Mouse (Mus musculus) urinary bladder, adult 2 months (tissue): ENCODE results near the gene Polr3gl. TPM values are rescaled to one million over a fixed set of nuclear protein-coding genes. Genes with fewer than 3 reads are reported as not detected.

ENCODE experiments used
- DNase-seq: peaks from one replicate; pipeline ENCODE4 v3.0.0; 2022; ENCODE audit warnings: low spot score
- polyA plus RNA-seq: library from polyadenylated mRNA; depleted of rRNA; stranded (reverse); fragments of >200 nt; gene quantifications from 2 replicates; pipeline ENCODE4 v1.2.3, GENCODE M21; 2012

Polr3gl gene
- polyA plus RNA-seq, 1 experiment, result 44.4 TPM

DNA sequence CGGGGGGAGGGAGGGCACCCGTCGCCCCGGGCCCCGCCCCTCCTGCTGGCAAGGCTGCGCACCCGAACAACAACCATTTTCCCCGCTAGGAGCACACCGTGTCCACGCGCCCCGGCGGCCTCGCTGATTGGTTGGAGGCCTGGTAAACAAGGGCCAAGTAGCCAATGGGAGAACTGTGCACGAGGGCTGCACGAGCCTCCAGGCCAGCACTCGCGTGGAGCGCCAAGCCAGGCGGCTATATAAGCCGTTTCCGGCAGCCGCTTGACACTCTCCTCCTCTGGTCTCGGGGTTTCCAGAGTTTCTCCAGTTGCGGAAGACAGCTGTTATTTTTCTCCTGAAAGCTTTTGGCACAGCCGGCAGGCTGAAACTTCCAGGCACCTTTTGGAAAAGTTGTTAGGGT lies 36.3 kb downstream of the Polr3gl start, which contains the start of gene Txnip:
TSS of gene Txnip (plus strand) at position 264 of the 400 bp plus-strand sequence.
- DNase-seq, result peak; percentile 100

GRCm38 (mm10) chr3:96556651-96557635 lies 37.0 kb downstream of the Polr3gl start:
- no peak for DNase-seq

DNA sequence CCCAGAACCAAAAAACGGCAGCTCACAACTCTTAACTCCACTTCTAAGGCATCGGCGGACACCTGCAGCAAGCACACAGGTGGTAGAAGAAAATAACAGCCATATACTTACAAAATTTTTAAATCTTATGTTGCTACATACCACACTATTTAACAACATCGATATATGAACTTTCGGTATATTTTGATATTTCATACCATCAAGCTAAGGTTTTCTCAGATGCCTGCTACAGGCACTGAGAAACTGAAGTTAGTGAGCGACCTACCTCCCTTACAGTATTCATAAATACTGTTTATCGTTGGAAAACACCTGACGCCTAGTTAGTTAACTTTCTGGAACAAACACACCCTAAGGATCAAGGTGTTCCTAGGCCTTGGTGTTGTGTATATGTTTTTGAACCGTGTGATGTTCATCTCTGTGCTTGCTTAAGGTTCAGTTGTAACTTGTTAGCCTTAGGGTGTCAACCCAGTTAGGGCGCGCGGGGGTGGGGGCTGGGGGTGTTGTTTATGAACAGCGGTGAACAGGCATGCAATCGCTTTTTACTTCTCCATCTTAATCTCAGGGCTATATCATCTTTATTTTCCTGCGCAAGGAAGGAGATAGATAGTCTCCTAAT lies 37.9 kb downstream of the Polr3gl start:
- DNase-seq, result no peak

DNA sequence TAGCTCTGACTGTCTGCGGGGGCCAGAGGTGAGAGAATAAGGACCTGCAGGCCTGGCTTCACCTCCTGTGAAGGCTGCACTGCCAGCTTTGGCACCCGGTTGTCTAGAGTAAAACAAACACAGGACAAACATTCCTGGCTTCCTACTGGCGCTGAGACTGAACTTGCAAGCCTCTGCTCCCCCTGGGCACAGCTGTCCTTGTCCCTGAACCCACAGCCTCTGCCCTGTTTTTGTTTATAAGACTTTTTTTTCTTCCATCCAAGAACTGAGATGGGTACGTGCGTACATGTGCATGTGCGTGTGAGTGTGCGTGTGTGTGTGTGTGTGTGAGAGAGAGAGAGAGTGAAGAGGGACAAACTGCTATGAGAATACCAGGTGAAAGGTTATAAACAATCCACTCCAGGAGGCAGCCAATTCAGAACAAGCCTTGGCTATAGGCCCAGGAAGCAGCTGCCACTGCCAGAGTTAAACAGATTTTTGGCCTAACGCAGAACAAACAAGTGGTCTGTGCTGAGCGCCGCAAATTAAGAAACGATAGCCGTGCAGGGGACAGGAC lies 38.9 kb downstream of the Polr3gl start:
- DNase-seq, result peak; percentile 45

DNA sequence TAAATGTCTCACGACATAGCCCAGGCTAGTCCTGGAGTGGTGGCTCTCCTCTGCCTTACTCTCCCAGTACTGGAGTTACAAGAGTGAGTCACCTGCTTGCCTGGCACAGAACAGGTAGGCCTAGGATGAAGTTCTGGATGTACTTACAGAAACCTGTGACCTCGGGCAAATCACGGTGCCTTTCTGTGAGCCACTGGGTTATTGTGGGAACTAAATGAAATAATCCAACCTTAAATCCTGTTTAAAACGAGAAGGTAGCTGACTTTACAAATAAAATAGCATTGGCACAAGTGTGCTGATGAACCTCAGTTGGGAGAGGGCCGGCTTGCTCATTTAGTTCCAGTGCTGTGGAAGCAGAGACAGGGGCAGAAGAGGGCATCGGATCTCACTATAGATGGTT lies 39.7 kb downstream of the Polr3gl start:
- no peak for DNase-seq

DNA sequence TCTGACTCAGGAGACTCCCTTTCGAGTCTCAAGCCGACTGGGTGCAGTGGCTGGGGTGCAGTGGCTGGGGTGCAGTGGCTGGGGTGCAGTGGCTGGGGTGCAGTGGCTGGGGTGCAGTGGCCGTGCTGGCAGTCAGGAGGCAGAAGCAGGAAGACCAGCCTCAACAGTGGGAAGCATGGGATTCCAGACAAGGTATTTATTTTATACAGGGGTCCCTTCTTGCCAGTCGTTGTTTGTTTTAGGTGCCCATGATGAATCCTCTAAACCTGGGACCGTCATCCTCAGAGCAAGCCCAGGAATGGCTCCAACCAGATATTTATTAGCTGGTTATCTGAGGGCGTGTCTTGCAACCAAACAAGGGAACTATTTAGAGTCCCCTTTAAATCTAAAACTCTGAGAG lies 40.4 kb downstream of the Polr3gl start:
- DNase-seq, result no peak

DNA sequence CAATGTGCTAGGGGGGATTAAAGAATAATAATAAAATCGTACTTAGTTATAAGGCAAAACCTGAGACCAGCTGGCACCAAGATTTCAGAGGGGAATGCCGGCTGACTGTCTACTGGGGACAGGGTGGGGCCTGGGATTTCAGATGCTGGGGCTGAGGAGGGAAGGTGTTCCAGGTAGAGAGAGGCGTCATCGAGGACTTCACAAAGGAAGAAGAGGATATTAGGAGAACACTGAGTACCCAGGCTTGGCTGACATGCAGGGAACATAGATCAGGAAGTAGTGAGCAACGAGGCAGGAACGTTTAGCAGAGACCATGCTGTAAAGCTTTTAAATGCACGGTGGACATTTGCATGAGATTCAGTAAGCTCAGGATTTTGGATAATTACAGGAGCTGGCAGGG lies 42.1 kb downstream of the Polr3gl start:
- no peak for DNase-seq

- DNase-seq, result no peak
Observed at GRCm38 (mm10) chr3:96551203-96551602, 42.8 kb downstream of the Polr3gl start.

DNA sequence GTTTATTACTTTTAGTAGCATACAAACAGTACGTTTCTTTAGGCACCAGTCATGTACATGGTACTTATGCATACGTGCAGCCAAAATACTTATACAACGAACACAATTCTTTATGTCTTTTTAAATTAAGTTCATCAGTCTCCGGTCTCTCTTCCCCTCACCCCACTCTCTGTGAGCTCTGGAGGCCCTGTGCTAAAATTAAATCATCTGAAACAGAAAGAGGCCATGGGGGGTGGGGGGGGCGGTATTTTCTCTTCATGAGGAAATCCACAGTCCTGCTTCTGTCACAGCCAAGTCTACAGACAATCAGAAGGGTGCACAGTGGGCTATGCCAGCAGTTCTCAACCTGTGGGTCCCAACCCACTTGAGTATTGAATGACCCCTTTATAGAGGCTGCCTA lies 44.6 kb downstream of the Polr3gl start:
- DNase-seq, result no peak

- no peak for DNase-seq
Observed at GRCm38 (mm10) chr3:96548824-96549223, 45.2 kb downstream of the Polr3gl start.

GRCm38 (mm10) chr3:96547389-96547960 lies 46.5 kb downstream of the Polr3gl start:
- peak; percentile 61 for DNase-seq

GRCm38 (mm10) chr3:96546880-96547279 lies 47.1 kb downstream of the Polr3gl start:
- no peak for DNase-seq

DNA sequence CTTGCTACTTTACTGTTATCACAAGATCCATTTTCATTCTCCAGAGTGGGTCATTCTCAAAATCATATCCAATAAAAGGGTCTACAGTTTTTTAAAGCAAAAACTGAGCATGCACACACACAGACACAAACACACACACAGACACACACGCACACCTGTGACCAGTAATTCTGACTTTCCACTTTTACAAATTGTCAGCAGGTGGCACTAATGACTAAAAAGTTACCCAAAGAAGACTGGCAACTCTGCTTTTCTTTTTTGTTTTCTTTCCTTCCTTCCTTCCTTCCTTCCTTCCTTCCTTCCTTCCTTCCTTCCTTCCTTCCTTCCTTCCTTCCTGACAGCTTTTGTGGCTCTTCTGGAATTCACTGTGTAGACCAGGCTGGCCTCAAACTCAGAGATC lies 48.4 kb downstream of the Polr3gl start:
- no peak for DNase-seq

DNA sequence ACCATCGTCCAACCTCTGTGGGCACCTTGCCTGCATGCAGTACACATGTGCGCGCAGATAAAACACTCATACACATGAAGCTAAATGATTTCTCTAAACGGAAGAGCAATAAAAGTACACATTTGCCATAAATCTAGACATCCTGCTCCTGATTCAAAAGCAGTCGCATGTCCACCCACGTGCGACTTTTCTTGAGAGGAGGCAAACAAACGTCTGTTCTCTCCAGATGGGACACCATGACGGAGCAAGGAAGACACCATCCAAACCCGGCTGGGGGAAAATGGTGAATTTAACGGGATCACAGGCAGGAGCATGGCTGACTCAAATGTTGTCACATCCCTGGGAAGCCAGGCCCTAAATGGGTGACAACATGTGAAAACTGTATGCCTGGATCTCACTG lies 50.6 kb downstream of the Polr3gl start:
- no peak for DNase-seq

GRCm38 (mm10) chr3:96542554-96542953 lies 51.4 kb downstream of the Polr3gl start:
- no peak for DNase-seq

- DNase-seq, result no peak
Observed at GRCm38 (mm10) chr3:96541328-96542078, 52.5 kb downstream of the Polr3gl start.

DNA sequence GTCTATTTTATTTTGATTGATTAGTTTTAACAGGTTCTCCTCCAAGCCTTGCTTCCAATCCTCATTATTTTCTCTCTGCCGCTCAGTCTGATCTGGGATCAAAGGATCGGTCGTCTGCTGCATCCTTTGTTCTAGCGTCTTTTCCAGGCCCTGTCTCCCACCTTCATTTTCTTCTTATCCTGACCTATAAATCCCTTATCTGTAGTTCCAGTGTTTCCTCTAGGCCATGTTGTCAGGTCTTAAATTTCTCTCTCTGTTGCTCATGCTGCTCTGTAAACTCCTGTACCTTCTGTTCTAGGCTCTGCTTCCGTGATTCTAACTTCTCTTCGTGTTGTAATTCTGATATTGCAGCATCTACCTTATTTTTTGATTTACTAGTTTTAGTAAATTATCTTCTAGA lies 53.2 kb downstream of the Polr3gl start:
- DNase-seq, result no peak

GRCm38 (mm10) chr3:96539316-96539715 lies 54.7 kb downstream of the Polr3gl start:
- DNase-seq, result no peak

- no peak for DNase-seq
Observed at GRCm38 (mm10) chr3:96534300-96534699, 59.7 kb downstream of the Polr3gl start.

DNA sequence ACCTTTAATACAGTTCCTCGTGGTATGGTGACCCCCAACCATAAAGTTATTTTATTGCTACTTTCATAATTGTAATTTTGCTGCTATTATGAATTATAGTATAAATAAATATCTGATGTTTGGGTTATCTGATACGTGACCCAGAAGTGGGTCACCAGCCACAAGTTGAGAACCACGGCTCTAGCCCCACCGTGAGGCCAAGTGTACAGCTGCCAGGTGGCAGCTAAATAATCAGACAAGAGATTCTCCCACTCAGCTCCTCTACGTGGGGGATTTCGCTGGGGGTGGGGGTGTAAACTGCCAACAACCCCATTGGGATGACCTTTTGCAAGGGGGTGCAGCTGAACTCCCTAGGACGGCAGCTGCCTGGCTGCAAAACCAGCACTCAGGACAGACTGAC lies 61.9 kb downstream of the Polr3gl start:
- no peak for DNase-seq

GRCm38 (mm10) chr3:96528506-96528905 lies 65.5 kb downstream of the Polr3gl start:
- no peak for DNase-seq
